Mouse (Mus musculus): ENCODE measurements around the gene Chst7. TPM values are rescaled to one million over a fixed set of nuclear protein-coding genes. Genes with fewer than 3 reads are reported as not detected.

The Chst7 gene
- polyA plus RNA-seq, 1 experiment from 2014 or later, result 2.2 TPM

Other genes starting within 250 kb of the Chst7 start
- gene Slc9a7, start 232.2 kb downstream of the Chst7 start, polyA plus RNA-seq (2015; fragmentation: Nextera tagmentation; extraction: Ambion mirVana), result 1.3 and 1.5 TPM in 2 replicates

Data from limb, embryonic 13.5 days (tissue).